Mouse (Mus musculus) small intestine, adult 2 months (tissue): ENCODE data around the gene Zkscan8.

Source experiments
- CTCF ChIP-seq: fragments of 200-500 bp; IDR thresholded peaks from 2 replicates; pipeline ENCODE4 v1.5.1; 2012; ENCODE audit warnings: low read depth, mild to moderate bottlenecking, control low read depth, inconsistent platforms, low read length, moderate library complexity, mixed read lengths; ENCODE audit not compliant: insufficient replicate concordance, insufficient read length; ENCODE audit errors: extremely low read depth
- POLR2A ChIP-seq: fragments of 200-500 bp; IDR thresholded peaks from 2 replicates; pipeline ENCODE4 v1.6.1; 2012; ENCODE audit warnings: low read depth, mild to moderate bottlenecking, control low read depth, inconsistent platforms, low read length, moderate library complexity

GRCm38 (mm10) chr13:21472427-21472826 lies 58.5 kb downstream of the Zkscan8 start:
- TF ChIP-seq CTCF = no peak
- no peak for TF ChIP-seq POLR2A
